8 mouse cellular contexts compared by ENCODE assay signal in the genomic region with DNA sequence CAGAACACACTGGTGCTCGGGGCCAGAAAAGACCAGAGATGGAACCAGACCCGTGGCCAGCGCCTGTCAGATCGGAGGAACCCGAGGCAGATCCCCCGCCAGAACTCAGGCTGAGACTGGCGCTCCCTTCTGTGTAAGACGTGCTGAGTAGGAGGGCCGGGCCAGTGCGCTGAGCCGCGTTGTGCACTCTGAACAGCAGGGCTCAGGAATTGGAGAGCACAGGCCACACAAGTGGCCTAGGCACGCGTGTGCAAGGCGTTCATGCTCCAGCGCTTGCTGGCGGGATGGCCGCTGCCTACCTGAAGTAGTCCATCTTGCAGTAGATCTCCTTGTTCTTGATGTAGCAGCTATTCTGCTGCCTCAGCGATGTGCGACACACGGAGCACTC. TPM values are rescaled to one million over a fixed set of nuclear protein-coding genes. Genes with fewer than 3 reads are reported as not detected.
DNase-seq lines count a peak whose midpoint lies in the region; ATAC-seq and TF ChIP-seq lines count a peak whose summit lies in the region.

No protein-coding gene starts in this region.

- H3K4me1 ChIP-seq in neural tube, embryonic 11.5 days (ENCODE audit: control insufficient read depth, insufficient read depth, low read length): peaks cover 15% of the 10 kb centered on the region; the same call in 1 of the 2 replicates
- H3K4me1 ChIP-seq in heart, embryonic 15.5 days (replicated peaks): peaks cover 40% of the 10 kb centered on the region
- peaks cover 8% of the 10 kb centered on the region; the same call in 1 of the 2 replicates for H3K4me1 ChIP-seq in liver, adult 2 months (ENCODE audit: control insufficient read depth, insufficient read depth, low read length)
- H3K4me1 ChIP-seq in neural tube, embryonic 15.5 days: peaks cover 40% of the 10 kb centered on the region
- peaks cover 7% of the 10 kb centered on the region for H3K4me1 ChIP-seq in thymus, adult 2 months (replicated peaks; ENCODE audit: control insufficient read depth, insufficient read depth, low read length)

- DNase-seq in neural tube, embryonic 11.5 days (ENCODE audit: low spot score): peak; percentile 61
- no peak for DNase-seq in neural tube, embryonic 10.5 days (ENCODE audit: extremely low spot score, low spot score)
- DNase-seq in liver, adult 2 months (ENCODE audit: extremely low read depth, low read depth, low spot score): no peak
- no peak for DNase-seq in adipocyte (ENCODE audit: low spot score)
- no peak for DNase-seq in thymus, adult 2 months
- DNase-seq in right cerebral cortex, postnatal 36 days (ENCODE audit: low spot score in 2 of 2): no peak

- H3K9ac ChIP-seq in neural tube, embryonic 11.5 days (ENCODE audit: low read length): no peak overlapping the region
- H3K9ac ChIP-seq in heart, embryonic 15.5 days: no peak overlapping the region
- no peak overlapping the region for H3K9ac ChIP-seq in liver, adult 2 months (ENCODE audit: low read depth, low read length)
- H3K9ac ChIP-seq in neural tube, embryonic 15.5 days (replicated peaks): no peak overlapping the region

- TF ChIP-seq POLR2A in liver, adult 2 months (IDR thresholded peaks at IDR 0.05; ENCODE audit: extremely low read depth, insufficient read depth, low read length): no peak
- no peak for TF ChIP-seq POLR2A in thymus, adult 2 months (IDR thresholded peaks at IDR 0.05; ENCODE audit: control insufficient read depth, extremely low read depth, insufficient read depth, low read length, poor library complexity)

- no peaks in the 10 kb centered on the region for H3K9me3 ChIP-seq in neural tube, embryonic 11.5 days (ENCODE audit: control insufficient read depth, low read length)
- no peaks in the 10 kb centered on the region for H3K9me3 ChIP-seq in heart, embryonic 15.5 days (replicated peaks)
- H3K9me3 ChIP-seq in neural tube, embryonic 15.5 days (replicated peaks): no peaks in the 10 kb centered on the region

- peak; percentile 32; the same call in 1 of the 2 replicates for ATAC-seq in neural tube, embryonic 11.5 days (ENCODE audit: insufficient read depth, low FRiP score, low TSS enrichment)
- no peak for ATAC-seq in heart, embryonic 15.5 days (replicated peaks; ENCODE audit: insufficient number of reproducible peaks, insufficient read depth, low FRiP score, low read depth)
- ATAC-seq in neural tube, embryonic 15.5 days (ENCODE audit: low FRiP score): no peak

- no peak overlapping the region for H3K27ac ChIP-seq in neural tube, embryonic 11.5 days (ENCODE audit: low read depth, low read length)
- H3K27ac ChIP-seq in heart, embryonic 15.5 days: no peak overlapping the region
- H3K27ac ChIP-seq in liver, adult 2 months (replicated peaks; ENCODE audit: insufficient read depth, low read depth, low read length): no peak overlapping the region
- H3K27ac ChIP-seq in neural tube, embryonic 15.5 days (replicated peaks): no peak overlapping the region
- no peak overlapping the region for H3K27ac ChIP-seq in thymus, adult 2 months (ENCODE audit: control insufficient read depth, insufficient read depth, low read length)

- no peak overlapping the region for H3K4me2 ChIP-seq in neural tube, embryonic 11.5 days (ENCODE audit: low read depth)
- H3K4me2 ChIP-seq in heart, embryonic 15.5 days: peak overlapping the region; percentile 92
- peak overlapping the region; percentile 63; the same call in 1 of the 2 replicates for H3K4me2 ChIP-seq in neural tube, embryonic 15.5 days

- H3K27me3 ChIP-seq in neural tube, embryonic 11.5 days (ENCODE audit: control insufficient read depth, insufficient read depth, low read length): peaks cover 100% of the 10 kb centered on the region
- H3K27me3 ChIP-seq in heart, embryonic 15.5 days: peaks cover 100% of the 10 kb centered on the region
- peaks cover 41% of the 10 kb centered on the region for H3K27me3 ChIP-seq in liver, adult 2 months (ENCODE audit: control insufficient read depth, insufficient read depth, low read length)
- peaks cover 98% of the 10 kb centered on the region for H3K27me3 ChIP-seq in neural tube, embryonic 15.5 days (replicated peaks)
- peaks cover 51% of the 10 kb centered on the region for H3K27me3 ChIP-seq in thymus, adult 2 months (ENCODE audit: control insufficient read depth, insufficient read depth, low read length)

- no peaks in the 10 kb centered on the region for H3K79me2 ChIP-seq in liver, adult 2 months (ENCODE audit: control insufficient read depth, insufficient read depth, low read length)

- no peaks in the 10 kb centered on the region for H3K36me3 ChIP-seq in neural tube, embryonic 11.5 days (ENCODE audit: control insufficient read depth, insufficient read depth, low read length)
- H3K36me3 ChIP-seq in heart, embryonic 15.5 days: no peaks in the 10 kb centered on the region
- no peaks in the 10 kb centered on the region for H3K36me3 ChIP-seq in liver, adult 2 months (ENCODE audit: control insufficient read depth, insufficient read depth, low read length)
- no peaks in the 10 kb centered on the region for H3K36me3 ChIP-seq in neural tube, embryonic 15.5 days
- H3K36me3 ChIP-seq in thymus, adult 2 months (ENCODE audit: control insufficient read depth, insufficient read depth, low read length): no peaks in the 10 kb centered on the region

- no peak for TF ChIP-seq CTCF in liver, adult 2 months (IDR thresholded peaks at IDR 0.05; ENCODE audit: low read depth, low read length)
- TF ChIP-seq CTCF in thymus, adult 2 months (IDR thresholded peaks at IDR 0.05; ENCODE audit: borderline replicate concordance, control insufficient read depth, extremely low read depth, insufficient read depth, low read length, poor library complexity): no peak

- H3K4me3 ChIP-seq in neural tube, embryonic 11.5 days (ENCODE audit: low read depth, low read length): no peak overlapping the region
- peak overlapping the region; percentile 55 for H3K4me3 ChIP-seq in heart, embryonic 15.5 days
- peak overlapping the region; percentile 0; the same call in 1 of the 2 replicates for H3K4me3 ChIP-seq in liver, adult 2 months (ENCODE audit: insufficient read depth, low read depth, low read length)
- H3K4me3 ChIP-seq in neural tube, embryonic 15.5 days (replicated peaks): 0 out of 2 replicates have a peak overlapping the region, but pooled peaks have one; percentile 34
- no peak overlapping the region for H3K4me3 ChIP-seq in thymus, adult 2 months (ENCODE audit: control insufficient read depth, insufficient read depth, low read length)

- WGBS in neural tube, embryonic 11.5 days: under 1% methylated on average over 21 of the region's 21 CpGs
- WGBS in heart, embryonic 15.5 days: 4% methylated on average over 21 of the region's 21 CpGs
- 12% methylated on average over 21 of the region's 21 CpGs for WGBS in liver, adult 2 months
- WGBS in neural tube, embryonic 15.5 days: 2% methylated on average over 21 of the region's 21 CpGs
- WGBS in thymus, adult 2 months: 6% methylated on average over 21 of the region's 21 CpGs

RNA-seq across cellular contexts. Expression of a gene that starts 2.7 kb away (rescaled TPM):
- polyA plus RNA-seq in neural tube, embryonic 11.5 days (2014; fragmentation: Nextera tagmentation; extraction: Ambion mirVana): 0.72 and 1.5 TPM in 2 replicates
- 1.5 and 2.2 TPM in 2 replicates for polyA plus RNA-seq in heart, embryonic 15.5 days (2015; fragmentation: Nextera tagmentation; extraction: Ambion mirVana)
- total RNA-seq in liver, adult 2 months (2014; rRNA removed): 0.37 and 0.67 TPM in 2 replicates
- polyA plus RNA-seq in liver, adult 2 months (2012; rRNA removed): 1.7 and 3.0 TPM in 2 replicates
- polyA plus RNA-seq in neural tube, embryonic 15.5 days (2015; fragmentation: Nextera tagmentation; extraction: Ambion mirVana): 0.67 and 1.2 TPM in 2 replicates
- 0.58 and 0.68 TPM in 2 replicates for polyA plus RNA-seq in thymus, adult 2 months (2012; rRNA removed)

RNA-seq across cellular contexts. Expression of a gene that starts 33.6 kb away (rescaled TPM):
- polyA plus RNA-seq in neural tube, embryonic 11.5 days (2014; fragmentation: Nextera tagmentation; extraction: Ambion mirVana): 31.3 and 32.1 TPM in 2 replicates
- 32.4 and 38.6 TPM in 2 replicates for polyA plus RNA-seq in heart, embryonic 15.5 days (2015; fragmentation: Nextera tagmentation; extraction: Ambion mirVana)
- 20.0 and 28.7 TPM in 2 replicates for total RNA-seq in liver, adult 2 months (2014; rRNA removed)
- polyA plus RNA-seq in liver, adult 2 months (2012; rRNA removed): 28.0 and 31.4 TPM in 2 replicates
- polyA plus RNA-seq in neural tube, embryonic 15.5 days (2015; fragmentation: Nextera tagmentation; extraction: Ambion mirVana): 20.0 and 27.1 TPM in 2 replicates
- polyA plus RNA-seq in thymus, adult 2 months (2012; rRNA removed): 26.9 and 29.3 TPM in 2 replicates

RNA-seq across cellular contexts. Expression of a gene that starts 34.0 kb away (rescaled TPM):
- polyA plus RNA-seq in neural tube, embryonic 11.5 days (2014; fragmentation: Nextera tagmentation; extraction: Ambion mirVana): 120 and 122 TPM in 2 replicates
- polyA plus RNA-seq in heart, embryonic 15.5 days (2015; fragmentation: Nextera tagmentation; extraction: Ambion mirVana): 62.6 and 63.6 TPM in 2 replicates
- total RNA-seq in liver, adult 2 months (2014; rRNA removed): 13.3 and 14.2 TPM in 2 replicates
- 4.8 and 5.6 TPM in 2 replicates for polyA plus RNA-seq in liver, adult 2 months (2012; rRNA removed)
- polyA plus RNA-seq in neural tube, embryonic 15.5 days (2015; fragmentation: Nextera tagmentation; extraction: Ambion mirVana): 105 and 112 TPM in 2 replicates
- polyA plus RNA-seq in thymus, adult 2 months (2012; rRNA removed): 14.2 and 14.8 TPM in 2 replicates

RNA-seq across cellular contexts. Expression of a gene that starts 53.3 kb away (rescaled TPM):
- polyA plus RNA-seq in neural tube, embryonic 11.5 days (2014; fragmentation: Nextera tagmentation; extraction: Ambion mirVana): 0.84 TPM in 1 of 2 replicates, not detected in the other
- polyA plus RNA-seq in heart, embryonic 15.5 days (2015; fragmentation: Nextera tagmentation; extraction: Ambion mirVana): 0.24 and 0.34 TPM in 2 replicates
- not detected in 2 replicates for total RNA-seq in liver, adult 2 months (2014; rRNA removed)
- not detected in 2 replicates for polyA plus RNA-seq in liver, adult 2 months (2012; rRNA removed)
- 1.3 and 1.4 TPM in 2 replicates for polyA plus RNA-seq in neural tube, embryonic 15.5 days (2015; fragmentation: Nextera tagmentation; extraction: Ambion mirVana)
- 0.26 TPM in 1 of 2 replicates, not detected in the other for polyA plus RNA-seq in thymus, adult 2 months (2012; rRNA removed)

RNA-seq across cellular contexts. Expression of a gene that starts 53.3 kb away (rescaled TPM):
- polyA plus RNA-seq in neural tube, embryonic 11.5 days (2014; fragmentation: Nextera tagmentation; extraction: Ambion mirVana): 208 and 210 TPM in 2 replicates
- 411 and 477 TPM in 2 replicates for polyA plus RNA-seq in heart, embryonic 15.5 days (2015; fragmentation: Nextera tagmentation; extraction: Ambion mirVana)
- total RNA-seq in liver, adult 2 months (2014; rRNA removed): 87.0 and 90.9 TPM in 2 replicates
- 86.2 and 96.3 TPM in 2 replicates for polyA plus RNA-seq in liver, adult 2 months (2012; rRNA removed)
- polyA plus RNA-seq in neural tube, embryonic 15.5 days (2015; fragmentation: Nextera tagmentation; extraction: Ambion mirVana): 337 and 374 TPM in 2 replicates
- 75.4 and 83.9 TPM in 2 replicates for polyA plus RNA-seq in thymus, adult 2 months (2012; rRNA removed)

Comparison
In these comparisons a context has a peak if more than half of its experiments do, and no peak if none do; other contexts are left out.
1. H3K4me3 ChIP-seq: peak in heart, embryonic 15.5 days (single experiment), liver, adult 2 months (single experiment) and neural tube, embryonic 15.5 days (single experiment); none in neural tube, embryonic 11.5 days (single experiment) and thymus, adult 2 months (single experiment).